Comparison of ENCODE assay signal across 8 mouse cellular contexts in genomic region chr3:96239949-96240798, GRCm38 (mm10). TPM values are rescaled to one million over a fixed set of nuclear protein-coding genes. Genes with fewer than 3 reads are reported as not detected.
A peak's percentile ranks its signal among the peaks of the same experiment; 100 is the strongest.
DNase-seq lines count a peak whose midpoint lies in the region; ATAC-seq lines count a peak whose summit lies in the region.
"Not testable (repeated sequence)": the region's sequence is repeated elsewhere in the genome, so short reads cannot be mapped to it uniquely, and the experiment has no call there.

Gene Hist2h2aa2 (minus strand): TSS chr3:96240276.

- not testable (repeated sequence) for H3K36me3 ChIP-seq in hindbrain, embryonic 15.5 days

- peak within 1 kb of the TSS; percentile 36 for H3K4me3 ChIP-seq in hindbrain, embryonic 15.5 days

- peak within 1 kb of the TSS; percentile 42 for H3K9ac ChIP-seq in hindbrain, embryonic 15.5 days

- not testable (repeated sequence) for H3K9me3 ChIP-seq in hindbrain, embryonic 15.5 days

- DNase-seq in Muller cell, postnatal 12 days (ENCODE audit: inconsistent ontology term): peak; percentile 74
- peak; percentile 95 to 100 for DNase-seq in cerebellum, postnatal 36 days
- DNase-seq in gastrocnemius, adult 18-20 months (ENCODE audit: low spot score): peak; percentile 95
- peak; percentile 85 for DNase-seq in left cerebral cortex, adult 11 months (ENCODE audit: low spot score)
- DNase-seq in lung, postnatal 36 days: peak; percentile 98
- DNase-seq in retina, postnatal 7 days (ENCODE audit: low read depth, low spot score): peak; percentile 48
- DNase-seq in urinary bladder, adult 18-20 months (ENCODE audit: low spot score in 2 of 2): peak; percentile 94 to 96

- WGBS in hindbrain, embryonic 15.5 days: 3% methylated on average over 38 of the region's 85 CpGs

- ATAC-seq in hindbrain, embryonic 15.5 days (ENCODE audit: low FRiP score, low read depth): peak; percentile 93

- H3K4me2 ChIP-seq in hindbrain, embryonic 15.5 days: peak within 1 kb of the TSS; percentile 56

- H3K4me1 ChIP-seq in hindbrain, embryonic 15.5 days (replicated peaks): peaks cover 33% of the 10 kb centered on the region

- peak within 1 kb of the TSS; percentile 86 for H3K27ac ChIP-seq in hindbrain, embryonic 15.5 days (replicated peaks)

- not testable (repeated sequence) for H3K27me3 ChIP-seq in hindbrain, embryonic 15.5 days

RNA-seq across cellular contexts. Expression of gene Hist2h2aa2, which starts in this region (rescaled TPM):
- 100 to 1,000 TPM; 170 to 186 TPM for total RNA-seq in gastrocnemius, adult 18-20 months (2021)
- 28.7 and 39.4 TPM in 2 replicates for polyA plus RNA-seq in hindbrain, embryonic 15.5 days (2015; fragmentation: Nextera tagmentation; extraction: Ambion mirVana)

Comparison
In these comparisons a context has a peak if more than half of its experiments do, and no peak if none do; other contexts are left out.
1. Peak in every context shown above with its lines: DNase-seq, ATAC-seq, H3K4me3 ChIP-seq and H3K27ac ChIP-seq.
2. DNase-seq: peak in every context shown above with its lines; median percentile 98 in lung, postnatal 36 days; 98 in cerebellum, postnatal 36 days; 95 in gastrocnemius, adult 18-20 months; 95 in urinary bladder, adult 18-20 months; 85 in left cerebral cortex, adult 11 months; 74 in Muller cell, postnatal 12 days; 48 in retina, postnatal 7 days.